Mouse (Mus musculus) left cerebral cortex, adult 18-20 months (tissue): Measurements from ENCODE around the gene Cyth3. TPM values are rescaled to one million over a fixed set of nuclear protein-coding genes. Genes with fewer than 3 reads are reported as not detected.

Experiments used
- DNase-seq, 2 experiments: peaks; one replicate each; pipeline ENCODE4 v3.0.0; 2021 to 2022; ENCODE audit warnings: low spot score in 2 of 2, mixed read lengths in 1 of 2
- long read RNA-seq, 2 experiments: library from polyadenylated mRNA; stranded (forward); transcript quantifications; one replicate each; pipeline ENCODE4 v2.0.0; 2021
- total RNA-seq, 2 experiments: library from RNA; stranded (reverse); gene quantifications; 2 replicates each; pipeline ENCODE4 v1.2.3; 2021

Gene Cyth3
- 10 to 100 TPM; 31.2 to 34.7 TPM for total RNA-seq
- long read RNA-seq, experiment 1, full-length matches to known transcripts, result 28 of 41 reads
- long read RNA-seq, experiment 1, partial matches to known transcripts, result 8 of 41 reads
- long read RNA-seq, experiment 1, other reads (novel, unspliced or antisense), result 5 of 41 reads
- long read RNA-seq, experiment 2, transcript Cyth3-202 (13 exons, 3,738 nt), result major isoform, 34 of 41 reads
- long read RNA-seq, experiment 2, partial matches to known transcripts, result 0 of 41 reads
- long read RNA-seq, experiment 2, other reads (novel, unspliced or antisense), result 7 of 41 reads

GRCm38 (mm10) chr5:143621893-143622622 lies at the start of gene Cyth3:
Gene Cyth3, plus strand, starts transcription at chr5:143622447.
- peak; percentile 91 to 94 for DNase-seq

GRCm38 (mm10) chr5:143573067-143573466 lies 49.2 kb upstream of the Cyth3 start:
- DNase-seq, result no peak

- DNase-seq, result no peak
These were observed 47.7 kb upstream of the Cyth3 start for GRCm38 (mm10) chr5:143574261-143575178.

- peak; percentile 56 for DNase-seq
These were observed 42.6 kb upstream of the Cyth3 start for GRCm38 (mm10) chr5:143579537-143580203.

GRCm38 (mm10) chr5:143580982-143581381 lies 41.3 kb upstream of the Cyth3 start:
- DNase-seq, result no peak

- DNase-seq, result no peak
These were observed 40.4 kb upstream of the Cyth3 start for GRCm38 (mm10) chr5:143581874-143582273.

- DNase-seq, result no peak
These were observed 39.2 kb upstream of the Cyth3 start for GRCm38 (mm10) chr5:143583081-143583480.

GRCm38 (mm10) chr5:143584982-143585381 lies 37.3 kb upstream of the Cyth3 start:
- DNase-seq, result no peak

GRCm38 (mm10) chr5:143586386-143586785 lies 35.9 kb upstream of the Cyth3 start:
- DNase-seq, result no peak

GRCm38 (mm10) chr5:143589108-143589507 lies 33.1 kb upstream of the Cyth3 start:
- DNase-seq, result no peak

- DNase-seq, result no peak
These were observed 29.3 kb upstream of the Cyth3 start for GRCm38 (mm10) chr5:143592926-143593325.

- DNase-seq, result no peak
These were observed 28.6 kb upstream of the Cyth3 start for GRCm38 (mm10) chr5:143593563-143594146.

- no peak for DNase-seq
These were observed 27.8 kb upstream of the Cyth3 start for GRCm38 (mm10) chr5:143594291-143595065.

- no peak for DNase-seq
These were observed 20.2 kb upstream of the Cyth3 start for GRCm38 (mm10) chr5:143602051-143602450.

- no peak for DNase-seq
These were observed 18.0 kb upstream of the Cyth3 start for GRCm38 (mm10) chr5:143604157-143604774.

- DNase-seq, result no peak
These were observed 15.5 kb upstream of the Cyth3 start for GRCm38 (mm10) chr5:143606756-143607155.

GRCm38 (mm10) chr5:143608175-143608574 lies 14.1 kb upstream of the Cyth3 start:
- no peak for DNase-seq

- no peak for DNase-seq
These were observed 10.3 kb upstream of the Cyth3 start for GRCm38 (mm10) chr5:143611954-143612353.

- DNase-seq, result no peak
These were observed 9.0 kb upstream of the Cyth3 start for GRCm38 (mm10) chr5:143613265-143613664.
